Mouse (Mus musculus): ENCODE data around the gene Ech1. TPM values are rescaled to one million over a fixed set of nuclear protein-coding genes. Genes with fewer than 3 reads are reported as not detected.

Ech1 gene
- total RNA-seq (2021) = 10 to 100 TPM; 45.0 to 47.8 TPM

DNA sequence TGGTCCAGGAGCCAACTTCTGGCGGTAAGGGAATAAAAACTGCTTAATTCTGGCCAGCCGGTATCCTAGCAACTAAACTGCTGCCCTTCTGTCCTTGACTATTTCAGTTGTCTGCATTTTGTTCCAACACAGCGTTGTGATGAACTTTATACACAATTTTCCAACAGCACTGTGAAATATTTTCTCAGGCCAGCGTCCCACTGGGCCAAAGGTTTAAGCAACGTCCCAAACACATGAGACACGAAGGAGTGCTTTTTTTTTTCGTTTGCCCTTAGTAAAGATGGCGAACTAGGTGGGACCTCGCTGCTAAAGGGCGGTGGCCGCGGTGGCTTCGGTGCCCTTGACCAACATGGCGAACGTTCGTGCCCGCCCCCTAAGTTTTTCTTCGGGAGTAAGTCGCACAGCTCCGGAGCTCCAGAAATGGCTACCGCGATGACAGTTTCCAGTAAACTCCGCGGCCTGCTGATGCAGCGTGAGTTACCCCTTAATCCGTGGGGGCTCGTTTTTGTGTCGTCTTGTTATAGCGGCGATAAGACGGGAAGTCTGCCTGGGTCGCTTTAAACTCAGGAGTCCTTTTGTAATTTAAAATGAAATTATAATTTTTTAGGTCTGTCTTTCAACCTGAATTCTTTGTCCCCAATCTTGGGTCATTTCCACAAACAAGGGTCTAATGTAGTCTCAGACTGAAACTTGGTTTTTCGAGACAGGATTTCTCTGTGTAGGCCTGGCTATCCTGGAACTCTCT lies at the start of gene Ech1:
TSS of gene Ech1 (plus strand) at position 277 of the 745 bp plus-strand sequence.
- peak; percentile 84 to 88 for DNase-seq (ENCODE audit: low spot score in 2 of 2)
- intact Hi-C loops (cut with DNase I) = loop anchor here (2.0 kb wide), 1 partner anchor 14 kb away; no protein-coding TSS in a partner anchor

DNA sequence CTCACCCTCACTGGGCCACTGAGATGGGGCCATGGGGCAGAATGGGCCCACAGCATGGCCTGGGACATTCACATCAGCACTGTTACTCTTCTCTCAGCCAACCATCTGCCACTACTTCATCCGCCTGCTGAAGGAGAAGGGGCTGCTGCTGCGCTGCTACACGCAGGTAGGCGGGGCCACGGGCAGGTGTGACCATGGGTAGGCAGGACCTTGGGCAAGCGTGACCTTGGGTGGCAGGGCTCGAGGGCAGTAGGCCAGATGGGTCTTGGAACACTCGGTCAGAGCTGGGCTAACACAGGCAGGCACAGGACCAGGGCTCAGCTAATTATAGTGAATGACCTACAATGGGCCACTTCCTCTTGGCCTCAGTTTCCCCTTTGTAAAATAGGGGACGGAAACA lies 46.2 kb upstream of the Ech1 start:
- DNase-seq (ENCODE audit: low spot score in 2 of 2) = no peak
- intact Hi-C loops (cut with DNase I) = no loop called here

DNA sequence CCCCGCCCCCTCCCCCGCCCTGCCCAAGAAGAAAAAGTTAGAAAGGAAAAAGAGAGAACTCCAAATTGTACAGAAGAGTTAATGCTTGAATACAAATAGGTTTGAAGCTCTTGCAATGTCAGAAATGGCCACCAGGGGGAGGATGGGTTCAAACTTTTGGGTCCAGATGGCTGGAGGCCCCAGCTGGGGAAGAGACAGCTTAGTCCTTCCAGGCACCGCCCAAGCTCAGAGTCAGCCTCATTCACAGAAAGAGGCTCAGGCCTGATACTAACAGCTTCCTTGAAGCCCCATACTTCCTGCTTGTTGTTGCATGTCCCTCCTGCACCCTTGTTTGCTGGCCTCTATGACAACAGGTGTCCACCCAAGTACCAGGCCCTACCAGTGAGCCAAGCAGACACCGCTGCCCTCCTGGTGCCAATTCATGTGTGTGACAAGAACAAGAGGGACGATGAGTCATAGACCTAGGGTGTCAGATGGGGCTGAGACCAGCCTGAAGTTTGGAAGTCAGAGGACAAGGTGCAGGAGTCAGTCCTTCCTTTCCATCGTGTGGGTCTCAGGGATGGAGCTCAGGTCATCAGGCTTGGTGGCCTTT lies 44.9 kb upstream of the Ech1 start:
- intact Hi-C loops (cut with DNase I) = loop anchor here (10.0 kb wide), 1 partner anchor 255 kb away; no protein-coding TSS in a partner anchor
- peak; percentile 78 to 88 for DNase-seq (ENCODE audit: low spot score in 2 of 2)

DNA sequence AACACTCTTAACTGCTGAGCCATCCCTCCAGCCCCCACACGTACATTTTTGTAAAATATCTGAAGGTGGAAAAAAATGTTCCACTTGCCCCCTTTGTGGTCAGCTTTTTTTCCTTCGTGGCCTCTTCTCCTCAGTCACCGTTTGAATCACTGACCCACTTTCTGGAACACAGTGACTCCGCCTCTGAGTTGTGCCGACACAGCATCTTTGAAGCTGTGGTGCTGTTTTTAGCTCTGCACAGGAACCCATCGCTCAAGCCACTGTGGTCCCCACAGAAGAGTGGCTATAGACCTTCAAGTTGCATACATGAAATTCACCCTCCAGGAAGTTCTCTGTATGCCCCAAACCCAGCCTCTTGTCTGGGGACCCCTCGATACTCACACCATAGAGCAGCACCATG lies 44.2 kb upstream of the Ech1 start:
- intact Hi-C loops (cut with DNase I) = loop anchor here (10.0 kb wide), 1 partner anchor 254 kb away; no protein-coding TSS in a partner anchor
- DNase-seq (ENCODE audit: low spot score in 2 of 2) = peak; percentile 32 to 33

DNA sequence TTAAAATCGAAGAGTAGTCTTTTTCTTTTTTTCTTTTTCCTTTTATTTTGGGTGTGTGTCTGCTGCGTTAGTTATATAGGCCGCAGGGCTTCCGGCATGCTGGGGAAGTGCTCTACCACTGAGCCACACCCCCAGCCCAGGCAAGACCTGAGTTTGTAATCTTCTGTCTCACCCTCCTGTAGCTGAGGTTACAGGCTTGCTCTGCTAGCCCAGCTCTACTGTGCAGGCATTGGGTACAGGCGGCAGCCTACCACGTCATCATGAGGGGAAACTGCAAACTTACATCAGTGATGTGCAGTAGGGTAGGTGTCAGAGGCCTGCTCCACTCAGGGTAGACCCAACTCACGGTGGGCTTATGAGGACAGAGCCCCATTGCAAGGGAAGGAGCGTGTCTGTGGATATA lies 43.8 kb upstream of the Ech1 start:
- DNase-seq (ENCODE audit: low spot score in 2 of 2) = no peak
- intact Hi-C loops (cut with DNase I) = loop anchor here (10.0 kb wide), 1 partner anchor 254 kb away; no protein-coding TSS in a partner anchor

DNA sequence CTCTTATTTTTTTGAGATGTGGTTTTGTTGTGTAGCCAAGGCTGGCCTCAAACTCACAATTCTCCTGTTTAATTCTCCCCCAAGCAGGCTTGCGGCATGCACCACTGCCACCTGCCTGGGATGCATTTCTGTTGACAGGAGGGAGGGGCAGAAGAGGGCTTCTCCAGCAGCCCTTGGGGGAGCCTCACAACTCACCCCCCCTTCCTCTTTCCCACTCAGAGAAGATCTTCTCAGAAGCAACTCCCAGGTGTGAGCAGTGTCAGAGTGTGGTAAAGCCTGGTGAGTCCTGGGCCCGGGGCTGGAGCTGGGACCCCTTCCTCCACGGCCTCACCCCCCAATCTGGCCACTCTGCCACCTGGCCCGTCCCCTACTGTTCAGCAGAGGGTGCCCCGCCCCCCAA lies 39.9 kb upstream of the Ech1 start:
- intact Hi-C loops (cut with DNase I) = loop anchor here (10.0 kb wide), 1 partner anchor 250 kb away; no protein-coding TSS in a partner anchor
- no peak for DNase-seq (ENCODE audit: low spot score in 2 of 2)

DNA sequence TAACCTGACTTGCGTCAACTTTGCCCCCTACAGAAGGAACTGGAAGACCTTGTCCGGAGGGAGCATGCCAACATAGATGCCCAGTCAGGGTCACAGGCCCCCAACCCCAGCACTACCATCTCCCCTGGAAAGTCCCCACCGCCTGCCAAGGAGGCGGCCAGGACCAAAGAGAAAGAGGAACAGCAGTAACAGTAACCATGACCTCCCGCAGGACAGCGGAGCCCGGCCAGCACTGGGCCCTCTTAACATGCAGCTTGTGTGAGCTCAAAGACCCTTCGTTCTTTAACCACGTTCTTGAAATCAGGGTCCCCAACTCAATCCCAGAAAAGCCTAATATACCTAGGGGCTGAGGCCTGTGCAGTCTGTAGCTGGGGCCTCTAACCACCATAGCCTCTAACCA lies 37.1 kb upstream of the Ech1 start:
- no peak for DNase-seq (ENCODE audit: low spot score in 2 of 2)
- intact Hi-C loops (cut with DNase I) = loop anchor here (10.0 kb wide), 1 partner anchor 247 kb away; no protein-coding TSS in a partner anchor

DNA sequence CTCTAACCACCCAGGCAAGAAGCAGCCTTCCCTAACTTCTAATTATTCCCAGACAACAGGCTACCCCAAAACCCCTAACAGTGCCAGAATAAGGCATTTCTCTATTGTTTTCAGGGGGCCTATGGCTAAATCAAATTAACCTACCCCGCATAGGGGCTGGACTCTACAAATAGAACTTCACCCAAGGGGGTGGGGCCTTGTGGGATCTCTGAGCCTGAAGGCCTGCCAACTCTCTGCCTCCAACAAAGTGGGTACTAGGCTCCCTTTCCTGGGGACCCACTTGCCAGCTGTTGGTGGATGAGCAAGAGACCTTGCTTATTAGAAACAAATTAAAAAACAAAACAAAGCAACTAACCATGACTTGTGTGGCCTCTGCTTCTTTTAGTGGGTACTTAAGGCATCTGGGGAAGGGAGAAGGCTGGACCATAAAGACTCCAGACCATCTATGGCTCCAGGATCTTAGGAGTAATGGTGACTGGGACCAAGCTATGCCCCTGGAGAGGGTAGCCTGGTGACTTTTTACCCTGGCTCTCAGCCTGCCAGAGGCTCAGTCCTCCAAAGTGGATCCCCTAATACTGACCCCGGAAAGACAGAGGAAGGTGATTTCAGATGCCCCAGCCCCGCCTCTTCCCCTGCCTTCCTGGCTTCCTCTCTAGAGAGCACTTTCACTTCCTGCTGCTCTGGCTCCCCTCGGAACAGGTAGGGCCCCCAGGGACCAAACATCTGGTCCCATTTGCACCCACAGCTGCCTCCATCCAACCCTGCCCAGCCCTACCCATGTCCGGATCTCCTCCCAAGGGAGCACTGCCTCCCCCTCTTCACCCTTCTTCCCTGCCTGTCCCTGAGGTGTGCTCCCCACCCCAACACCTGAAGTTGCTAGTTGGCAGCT lies 36.5 kb upstream of the Ech1 start, which contains the start of gene Rinl:
TSS of gene Rinl (plus strand) at position 663 of the 889 bp plus-strand sequence.
- no peak for DNase-seq (ENCODE audit: low spot score in 2 of 2)
- intact Hi-C loops (cut with DNase I) = loop anchor here (10.0 kb wide), 1 partner anchor 246 kb away; no protein-coding TSS in a partner anchor

DNA sequence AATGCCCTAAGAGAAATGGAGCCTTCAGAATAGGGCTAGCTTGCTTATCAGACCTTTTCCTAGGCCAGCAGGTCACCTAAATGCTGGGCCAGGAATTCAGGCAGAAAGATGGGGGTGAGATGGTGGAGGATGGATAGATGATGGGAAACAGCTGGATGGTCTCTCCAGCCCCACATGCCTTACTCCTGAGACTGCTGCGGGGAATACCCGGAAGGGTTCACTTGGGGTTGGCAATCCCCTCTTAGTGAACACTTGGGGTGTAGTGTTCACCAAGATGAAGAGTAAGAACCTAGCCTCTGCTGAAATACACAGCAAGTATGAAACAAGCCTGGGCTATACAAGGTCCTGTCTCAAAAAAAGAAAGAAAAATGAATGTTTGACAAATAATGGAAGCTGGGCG lies 35.8 kb upstream of the Ech1 start:
- intact Hi-C loops (cut with DNase I) = loop anchor here (10.0 kb wide), 1 partner anchor 246 kb away; no protein-coding TSS in a partner anchor
- no peak for DNase-seq (ENCODE audit: low spot score in 2 of 2)

DNA sequence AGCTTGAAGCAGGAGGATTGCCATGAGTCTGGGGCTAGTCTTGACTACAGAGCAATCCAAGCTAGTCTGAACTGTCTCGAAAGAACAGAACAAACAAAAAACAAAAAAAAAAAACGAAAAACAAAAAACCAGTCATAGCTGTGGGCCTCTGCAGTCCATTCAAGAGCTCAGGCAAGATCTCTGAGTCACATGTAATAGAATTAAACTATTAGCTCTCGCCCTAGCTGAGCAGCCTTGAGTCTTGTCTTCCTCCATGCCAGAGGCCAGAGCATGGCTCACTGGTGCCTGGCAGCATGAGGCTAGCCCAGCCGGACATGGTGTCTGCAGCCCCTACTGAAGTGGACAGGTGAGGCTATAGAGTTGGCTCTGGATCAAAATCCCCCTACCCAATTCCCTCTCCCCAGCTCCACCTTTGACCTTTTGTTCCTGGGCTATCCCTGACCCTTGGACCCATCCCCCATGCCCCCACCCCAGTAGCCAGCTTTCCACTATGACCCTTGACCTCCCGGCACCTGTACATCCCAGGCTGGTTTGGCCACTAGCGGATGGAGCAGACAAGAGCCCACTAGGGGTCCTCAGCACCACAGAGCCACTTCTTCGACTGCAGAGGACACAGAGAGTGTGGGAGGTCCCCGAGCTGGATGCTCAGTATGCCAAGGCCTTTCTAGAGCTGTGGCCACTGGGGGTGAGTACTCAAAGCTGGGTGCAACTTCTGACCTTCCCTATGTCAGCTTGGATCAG lies 34.8 kb upstream of the Ech1 start:
- no peak for DNase-seq (ENCODE audit: low spot score in 2 of 2)
- intact Hi-C loops (cut with DNase I) = no loop called here

DNA sequence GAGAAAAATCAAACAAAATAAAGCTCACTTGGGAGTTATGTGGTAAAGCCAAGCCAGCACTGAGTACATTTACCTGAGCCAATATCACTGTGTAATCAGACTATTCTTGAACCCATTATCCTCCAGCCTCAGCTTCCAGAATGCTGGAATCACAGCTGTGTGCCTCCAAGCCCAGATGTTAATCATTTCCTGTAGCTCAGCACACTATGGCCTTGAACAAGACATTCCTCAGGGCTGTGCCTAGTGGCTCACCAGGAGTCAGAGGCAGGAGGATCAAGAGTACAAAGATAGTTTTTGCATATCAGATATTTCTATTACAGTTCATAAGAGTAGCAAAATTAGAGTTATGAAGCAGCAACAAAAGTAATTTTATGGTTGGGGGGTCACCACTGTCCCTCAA lies 33.3 kb upstream of the Ech1 start:
- intact Hi-C loops (cut with DNase I) = no loop called here
- DNase-seq (ENCODE audit: low spot score in 2 of 2) = no peak

DNA sequence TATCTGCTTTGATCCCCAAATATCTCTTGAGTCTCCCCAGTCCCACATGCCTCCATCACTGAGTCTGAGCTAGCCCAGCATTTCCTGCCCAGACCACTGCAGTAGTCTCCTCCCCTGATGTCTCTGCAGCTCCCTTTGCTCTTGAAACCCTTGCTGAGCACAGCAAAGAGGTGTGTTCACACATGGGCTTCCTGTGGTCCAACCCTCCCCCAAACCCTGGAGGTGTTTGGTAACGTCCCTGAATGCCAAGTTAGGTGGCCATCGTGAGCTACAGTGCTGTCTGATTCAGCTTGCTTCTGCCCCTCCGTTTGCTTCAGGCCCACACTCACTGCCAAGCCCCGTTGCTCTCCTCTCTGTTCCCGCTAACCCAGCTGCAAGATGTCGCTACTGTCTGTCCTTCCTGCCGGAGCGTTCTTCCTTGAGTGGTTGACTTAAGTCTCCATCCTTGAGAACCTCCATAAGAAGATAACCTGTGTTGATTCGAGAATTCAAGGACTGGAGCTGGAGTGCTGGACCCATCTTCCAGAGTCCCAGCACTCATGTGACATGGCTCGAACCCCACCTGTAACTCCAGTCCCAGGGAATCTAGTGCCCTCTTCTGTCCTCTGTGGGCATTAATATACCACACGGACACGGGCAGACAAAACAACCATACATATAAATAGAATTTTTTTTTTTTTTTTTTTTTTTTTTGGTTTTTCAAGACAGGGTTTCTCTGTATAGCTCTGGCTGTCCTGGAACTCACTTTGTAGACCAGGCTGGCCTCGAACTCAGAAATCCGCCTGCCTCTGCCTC lies 32.4 kb upstream of the Ech1 start:
- DNase-seq (ENCODE audit: low spot score in 2 of 2) = no peak
- intact Hi-C loops (cut with DNase I) = no loop called here

DNA sequence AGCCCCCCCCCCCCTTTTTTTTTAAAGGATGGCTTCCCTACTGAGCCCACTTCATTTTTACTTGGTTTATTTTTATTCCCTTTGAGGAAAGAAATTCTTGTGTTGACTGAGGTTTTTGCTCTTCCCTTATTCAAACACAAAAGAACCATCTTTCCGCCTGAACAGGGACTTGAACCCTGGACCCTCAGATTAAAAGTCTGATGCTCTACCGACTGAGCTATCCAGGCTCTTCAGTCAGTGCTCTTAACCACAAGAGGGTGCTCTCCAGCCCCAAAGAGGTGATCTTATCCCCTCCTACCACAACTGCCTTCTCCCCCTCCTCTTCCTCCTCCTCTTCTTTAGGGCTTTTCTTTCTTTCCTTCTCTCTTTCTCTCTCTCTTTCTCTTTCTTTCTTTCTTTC lies 31.2 kb upstream of the Ech1 start:
- DNase-seq (ENCODE audit: low spot score in 2 of 2) = no peak
- intact Hi-C loops (cut with DNase I) = no loop called here

DNA sequence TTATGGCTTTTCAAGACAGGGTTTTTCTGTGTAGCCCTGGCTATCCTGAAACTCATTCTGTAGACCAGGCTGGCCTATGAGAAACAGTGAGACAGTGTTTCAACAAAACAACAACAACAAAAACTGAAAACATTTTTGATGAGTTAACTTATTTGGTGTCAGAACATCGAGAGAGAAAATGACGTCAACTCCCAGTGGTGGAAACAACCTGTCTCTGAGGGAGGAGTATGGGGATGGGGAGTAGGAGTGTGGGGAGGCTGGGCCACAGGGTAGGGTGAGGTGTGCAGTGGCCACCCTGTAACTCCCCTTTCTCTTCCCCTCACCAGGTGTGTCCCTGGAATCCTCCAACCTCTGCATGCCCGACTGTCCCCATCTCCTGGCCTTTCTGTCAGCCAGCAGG lies 30.5 kb upstream of the Ech1 start:
- intact Hi-C loops (cut with DNase I) = no loop called here
- no peak for DNase-seq (ENCODE audit: low spot score in 2 of 2)

DNA sequence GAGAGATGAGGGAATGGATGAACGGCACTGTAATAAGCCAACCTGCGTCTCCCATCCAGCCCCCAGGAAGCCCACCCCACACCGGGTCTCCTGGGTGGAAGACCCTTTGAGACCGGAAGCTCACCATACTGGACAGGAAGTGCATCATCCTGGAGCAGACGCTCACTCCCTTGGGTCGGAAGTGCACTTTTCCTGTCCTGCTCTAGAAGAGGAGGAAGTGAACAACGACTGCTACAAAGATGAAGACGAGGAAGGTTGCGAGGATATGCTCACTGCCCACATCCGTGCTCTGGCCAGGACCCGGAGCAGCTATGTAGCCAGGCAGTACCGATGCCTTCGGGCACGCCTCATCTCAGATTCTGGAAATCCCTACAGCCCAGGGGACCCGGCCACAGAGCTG lies 29.2 kb upstream of the Ech1 start:
- intact Hi-C loops (cut with DNase I) = loop anchor here (2.0 to 5.0 kb wide), 2 partner anchors 71 to 176 kb away; no protein-coding TSS in a partner anchor
- no peak for DNase-seq (ENCODE audit: low spot score in 2 of 2)

DNA sequence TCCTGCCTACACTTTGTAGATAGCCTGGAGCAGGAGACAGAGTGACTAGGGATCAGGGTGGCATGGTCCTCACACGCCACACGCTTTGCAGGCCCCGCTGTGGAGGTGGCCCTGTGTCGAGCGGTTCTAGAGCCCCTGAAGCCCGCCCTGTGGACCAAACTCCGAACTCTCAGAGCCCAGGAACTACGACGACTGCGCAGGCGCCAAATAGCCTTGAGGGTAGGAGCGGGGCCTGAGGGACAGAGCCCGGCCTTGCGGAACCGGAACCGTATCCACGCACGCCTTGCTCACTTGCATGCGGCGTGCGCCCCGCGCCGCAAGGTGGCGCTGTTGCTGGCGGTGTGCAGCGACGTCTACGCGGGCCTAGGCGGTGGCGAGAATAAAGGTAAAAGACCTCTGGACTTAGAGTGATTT lies 28.4 kb upstream of the Ech1 start:
- intact Hi-C loops (cut with DNase I) = loop anchor here (2.0 to 5.0 kb wide), 2 partner anchors 70 to 176 kb away; no protein-coding TSS in a partner anchor
- DNase-seq (ENCODE audit: low spot score in 2 of 2) = peak; percentile 75

DNA sequence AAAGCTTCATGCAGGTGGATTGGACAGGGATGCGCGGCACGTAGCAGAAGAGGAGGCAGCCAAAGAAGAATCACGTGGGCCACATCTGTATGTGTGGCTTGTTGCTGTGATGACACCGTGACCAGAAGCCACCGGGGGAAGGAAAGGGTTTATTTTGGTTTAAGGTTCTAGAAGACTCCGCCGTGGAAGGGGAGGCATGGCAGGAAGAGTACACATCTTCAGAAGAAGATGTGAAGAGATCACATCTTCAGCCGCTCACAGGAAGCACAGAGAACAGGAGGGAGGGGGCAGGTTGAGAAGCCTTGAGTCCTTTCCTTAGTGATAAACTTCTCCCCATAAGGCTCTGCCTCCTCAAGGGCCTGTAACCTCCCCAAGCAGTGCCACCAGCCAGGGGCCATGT lies 25.0 kb upstream of the Ech1 start:
- no peak for DNase-seq (ENCODE audit: low spot score in 2 of 2)
- intact Hi-C loops (cut with DNase I) = loop anchor here (5.0 kb wide), 1 partner anchor 172 kb away; no protein-coding TSS in a partner anchor

DNA sequence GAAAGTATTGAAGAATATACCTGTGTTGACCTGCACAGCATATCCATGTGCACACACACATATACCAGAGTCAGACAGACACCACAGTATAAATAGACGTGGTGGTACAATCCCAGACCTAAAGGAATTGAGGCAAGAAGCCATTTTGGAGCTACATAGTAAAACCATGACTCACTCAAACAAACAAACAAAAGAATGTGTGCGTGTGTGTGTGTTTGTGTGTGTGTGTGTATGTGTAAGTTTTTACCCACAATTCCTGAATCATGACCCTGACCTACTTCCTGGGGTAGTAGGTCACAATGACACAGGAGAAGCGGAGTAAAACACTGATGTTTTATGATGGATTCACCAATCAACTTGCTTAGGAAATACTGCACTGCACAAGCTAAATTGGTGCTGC lies 23.6 kb upstream of the Ech1 start:
- DNase-seq (ENCODE audit: low spot score in 2 of 2) = no peak
- intact Hi-C loops (cut with DNase I) = no loop called here
